Mouse (Mus musculus) forebrain, embryonic 10.5 days (tissue): ENCODE results near the gene Nbr1. TPM values are rescaled to one million over a fixed set of nuclear protein-coding genes. Genes with fewer than 3 reads are reported as not detected.
A peak's percentile ranks its signal among the peaks of the same experiment; 100 is the strongest.
"Not testable (repeated sequence)": the region's sequence is repeated elsewhere in the genome, so short reads cannot be mapped to it uniquely, and the experiment has no call there.

Source experiments
- DNase-seq: peaks from one replicate; pipeline ENCODE4 v3.0.0-alpha.2; 2017; ENCODE audit warnings: low spot score; ENCODE audit errors: extremely low spot score
- H3K27ac ChIP-seq: fragments of 300-500 bp; sonication (generic); 2 replicates; pipeline ENCODE4 v1.5.1; 2016; ENCODE audit warnings: mild to moderate bottlenecking
- H3K27me3 ChIP-seq: fragments of 300-500 bp; sonication (generic); 2 replicates; pipeline ENCODE4 v1.6.1; 2016; ENCODE audit warnings: mild to moderate bottlenecking; ENCODE audit not compliant: poor library complexity, severe bottlenecking
- H3K36me3 ChIP-seq: fragments of 300-500 bp; sonication (generic); replicated peaks from 2 replicates; pipeline ENCODE4 v1.6.1; 2016; ENCODE audit warnings: mild to moderate bottlenecking, moderate library complexity
- H3K4me1 ChIP-seq: fragments of 300-500 bp; sonication (generic); 2 replicates; pipeline ENCODE4 v1.6.1; 2016
- H3K4me3 ChIP-seq: fragments of 300-500 bp; sonication (generic); 2 replicates; pipeline ENCODE4 v1.5.1; 2016; ENCODE audit warnings: mild to moderate bottlenecking, moderate library complexity
- H3K9me3 ChIP-seq: fragments of 300-500 bp; sonication (generic); 2 replicates; pipeline ENCODE4 v1.6.1; 2016; ENCODE audit warnings: mild to moderate bottlenecking, moderate library complexity
- WGBS: fragments of 180-500 bp; shearing (Covaris S2); methylation state at CpG from one replicate; pipeline ENCODE4 v1.1.7; 2016; 5-methylcytosine and 5-hydroxymethylcytosine counted together
- polyA plus RNA-seq: library from polyadenylated mRNA; unstranded; fragments of >200 nt; fragmentation: Nextera tagmentation; extraction: Ambion mirVana; gene quantifications from 2 replicates; pipeline ENCODE4 v1.2.1, GENCODE M21; 2016

Gene Nbr1
- polyA plus RNA-seq, 1 experiment from 2014 or later, result 69.9 TPM

DNA sequence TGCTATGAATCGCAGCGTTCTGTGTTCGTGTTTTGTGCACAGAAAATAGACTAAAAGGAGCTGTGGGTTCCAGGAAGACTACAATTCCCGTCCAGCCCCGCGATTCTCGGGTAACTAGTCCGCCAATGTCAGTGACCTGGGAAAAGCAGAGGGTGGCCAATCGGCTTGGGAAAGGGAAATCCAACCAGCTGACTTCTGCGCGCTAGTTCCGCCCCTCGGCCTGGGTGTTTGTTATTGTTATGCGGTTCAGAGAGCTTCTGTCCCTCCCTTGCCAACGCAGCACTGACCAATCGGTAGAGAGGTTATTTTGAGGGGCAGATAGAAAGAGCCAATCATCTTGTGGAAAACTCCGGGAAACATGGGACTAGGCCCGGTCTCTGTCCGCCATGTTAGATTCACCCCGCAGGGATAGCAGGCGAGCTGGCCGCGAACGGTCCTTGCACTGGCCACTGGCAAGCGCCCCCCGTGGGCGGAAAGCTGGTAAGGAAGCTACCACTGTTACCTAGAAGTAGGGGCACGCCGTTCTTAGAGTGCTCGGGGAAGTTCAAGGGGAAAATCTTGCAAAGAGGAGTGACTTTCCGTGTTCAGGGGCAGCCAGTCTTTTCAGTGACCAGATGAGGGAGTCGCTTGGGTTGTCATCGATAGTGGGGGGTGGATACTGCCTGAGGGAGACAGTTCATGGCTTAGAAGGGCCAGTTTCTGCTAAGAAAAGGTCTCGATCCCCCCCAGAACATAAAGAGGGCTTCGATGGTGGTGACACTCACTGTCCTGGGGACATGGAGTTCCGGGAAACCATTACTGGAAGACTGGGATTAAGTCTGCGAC, 739 bp downstream of the Nbr1 start:
- H3K9me3 ChIP-seq, result no peaks in the 10 kb centered on the region
- H3K27ac ChIP-seq, result peak overlapping the region; percentile 98
- H3K36me3 ChIP-seq, result peaks cover 48% of the 10 kb centered on the region
- H3K27me3 ChIP-seq, result no peaks in the 10 kb centered on the region
- peak; percentile 97 for DNase-seq
- peaks cover 31% of the 10 kb centered on the region for H3K4me1 ChIP-seq
- WGBS, result under 1% methylated on average over 37 of the region's 37 CpGs
- H3K4me3 ChIP-seq, result peak overlapping the region; percentile 85

DNA sequence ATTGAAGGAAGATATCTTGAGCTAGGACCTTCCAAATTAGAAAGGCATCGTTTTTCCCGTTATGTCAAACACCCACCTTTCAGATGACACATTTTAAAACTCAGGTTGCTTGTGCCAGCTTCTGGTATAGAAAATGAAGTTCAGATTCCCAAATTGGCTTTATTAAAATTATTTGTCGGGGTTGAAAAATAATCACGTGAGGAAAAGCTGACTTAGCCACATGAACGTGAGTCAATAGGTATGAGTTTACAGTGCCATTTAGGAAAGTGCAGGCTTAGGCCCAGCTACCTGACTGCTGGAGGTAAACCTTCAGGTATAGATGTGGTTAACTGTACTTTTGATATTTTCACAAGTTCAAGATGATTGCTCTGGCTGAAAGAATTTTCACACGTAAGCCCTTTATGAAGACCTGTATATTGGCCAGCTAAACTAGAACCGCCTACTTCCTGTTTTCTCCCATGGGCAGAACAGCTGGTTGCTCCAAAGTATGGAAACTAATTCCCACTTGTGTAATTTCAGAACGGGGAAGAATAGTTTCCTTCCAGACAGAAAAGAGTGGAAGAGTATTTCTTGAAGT, 1.5 kb downstream of the Nbr1 start:
- 30% methylated on average over 8 of the region's 8 CpGs for WGBS

GRCm38 (mm10) chr11:101556541-101556940, 4.6 kb downstream of the Nbr1 start:
- no peak overlapping the region for H3K27ac ChIP-seq
- H3K27me3 ChIP-seq, result no peaks in the 10 kb centered on the region
- H3K4me3 ChIP-seq, result no peak overlapping the region
- 95% methylated on average over 7 of the region's 7 CpGs for WGBS
- peaks cover 61% of the 10 kb centered on the region for H3K36me3 ChIP-seq
- peaks cover 16% of the 10 kb centered on the region for H3K4me1 ChIP-seq
- H3K9me3 ChIP-seq, result no peaks in the 10 kb centered on the region
- no peak for DNase-seq

More for the DNA sequence above, 1.5 kb downstream of the Nbr1 start:
- Histone ChIP-seq H3K27me3 (no peaks in the 10 kb centered on the region), H3K27ac (peak overlapping the region; percentile 98), H3K9me3 (no peaks in the 10 kb centered on the region), H3K4me3 (peak overlapping the region; percentile 85), H3K4me1 (peaks cover 31% of the 10 kb centered on the region), H3K36me3 (peaks cover 48% of the 10 kb centered on the region)
- DNase-seq, result no peak

DNA sequence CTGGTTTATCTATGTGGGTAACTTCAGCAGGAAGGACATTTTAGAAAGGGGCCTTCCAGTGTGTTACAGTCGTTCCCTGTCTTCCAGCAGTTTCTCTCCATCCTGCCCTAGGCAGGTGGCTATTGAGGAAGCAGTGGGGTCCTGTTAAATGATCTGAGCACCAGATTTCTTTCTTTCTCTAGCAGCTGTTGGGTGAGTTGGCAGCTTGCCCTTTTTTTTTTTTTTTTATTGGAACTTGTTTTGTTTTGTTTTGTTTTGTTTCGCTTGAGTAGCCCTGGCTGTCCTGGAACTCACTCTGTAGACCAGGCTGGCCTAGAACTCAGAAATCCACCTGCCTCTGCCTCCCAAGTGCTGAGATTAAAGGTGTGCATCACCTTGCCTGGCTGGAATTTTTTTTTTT, 5.0 kb downstream of the Nbr1 start:
- no peak for DNase-seq
- no peaks in the 10 kb centered on the region for H3K9me3 ChIP-seq
- peaks cover 16% of the 10 kb centered on the region for H3K4me1 ChIP-seq
- H3K27ac ChIP-seq, result no peak overlapping the region
- H3K4me3 ChIP-seq, result no peak overlapping the region
- peaks cover 63% of the 10 kb centered on the region for H3K36me3 ChIP-seq
- H3K27me3 ChIP-seq, result no peaks in the 10 kb centered on the region
- WGBS, result 88% methylated on average over 2 of the region's 2 CpGs

- peaks cover 93% of the 10 kb centered on the region for H3K36me3 ChIP-seq
- WGBS, result 47% methylated on average over 5 of the region's 5 CpGs
- H3K9me3 ChIP-seq, result no peaks in the 10 kb centered on the region
- H3K27me3 ChIP-seq, result no peaks in the 10 kb centered on the region
- H3K27ac ChIP-seq, result no peak overlapping the region
- H3K4me3 ChIP-seq, result no peak overlapping the region
- peak; percentile 49 for DNase-seq
- no peaks in the 10 kb centered on the region for H3K4me1 ChIP-seq
These were observed 10.4 kb downstream of the Nbr1 start for GRCm38 (mm10) chr11:101562391-101562790.

GRCm38 (mm10) chr11:101568421-101568820, 16.5 kb downstream of the Nbr1 start:
- Histone ChIP-seq H3K4me1 (no peaks in the 10 kb centered on the region), H3K9me3 (no peaks in the 10 kb centered on the region), H3K4me3 (no peak overlapping the region), H3K27me3 (no peaks in the 10 kb centered on the region), H3K36me3 (peaks cover 97% of the 10 kb centered on the region), H3K27ac (no peak overlapping the region)
- WGBS, result 85% methylated on average over 3 of the region's 3 CpGs
- no peak for DNase-seq

DNA sequence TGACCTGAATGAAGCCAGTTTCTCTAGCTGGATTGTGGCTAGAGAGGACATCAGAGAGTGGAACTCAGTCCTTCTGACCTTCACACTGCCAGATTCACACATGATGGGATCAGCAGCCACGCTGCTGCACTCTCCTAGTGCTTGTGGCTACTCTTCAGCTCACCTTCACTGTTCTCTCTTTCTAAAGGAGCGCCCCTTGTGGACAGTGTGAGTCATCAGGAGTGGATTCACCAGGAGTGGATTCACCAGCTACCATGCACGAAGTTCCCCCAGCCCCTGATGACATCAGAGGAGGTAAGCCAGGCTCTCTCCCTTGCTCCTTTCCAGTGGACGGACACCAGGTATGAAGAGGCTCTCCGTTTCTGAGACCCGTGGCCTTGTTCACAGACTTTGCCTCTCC, 24.2 kb downstream of the Nbr1 start:
- H3K9me3 ChIP-seq, result no peaks in the 10 kb centered on the region
- peaks cover 95% of the 10 kb centered on the region for H3K36me3 ChIP-seq
- DNase-seq, result no peak
- H3K27ac ChIP-seq, result no peak overlapping the region
- no peak overlapping the region for H3K4me3 ChIP-seq
- WGBS, result 75% methylated on average over 6 of the region's 6 CpGs
- H3K4me1 ChIP-seq, result no peaks in the 10 kb centered on the region
- no peaks in the 10 kb centered on the region for H3K27me3 ChIP-seq

DNA sequence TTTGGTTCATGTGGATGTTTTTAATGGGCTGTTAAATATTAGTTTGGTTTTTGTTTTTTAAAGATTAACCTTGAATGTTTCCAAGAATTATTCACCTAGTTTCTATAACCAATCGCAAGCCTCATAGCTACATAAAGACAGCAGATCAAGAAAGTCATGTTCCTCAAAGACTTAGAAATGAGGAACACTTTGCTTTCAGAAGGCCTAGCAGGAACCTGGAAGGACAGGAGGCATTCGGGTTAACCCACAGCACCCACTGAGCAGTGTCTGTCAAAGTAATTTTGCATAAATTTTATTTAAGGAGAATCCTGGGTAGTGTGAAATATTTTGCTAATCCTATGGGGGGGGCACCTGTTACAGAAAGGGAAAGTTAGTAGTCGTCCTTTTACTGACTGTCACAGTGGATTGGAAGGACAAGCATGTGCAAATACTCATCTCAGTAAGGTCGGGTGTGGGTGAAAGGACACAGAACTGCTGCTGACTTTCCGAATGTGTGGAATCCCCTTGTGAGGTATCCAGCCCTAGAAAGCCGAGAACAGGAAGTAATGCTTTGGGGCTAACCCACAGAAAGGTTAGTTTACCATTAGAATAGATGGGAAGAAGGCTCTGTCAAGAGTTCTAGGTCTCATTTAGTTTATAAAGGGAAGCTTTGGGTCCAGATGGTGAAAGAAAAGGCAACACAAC, 29.3 kb downstream of the Nbr1 start:
- no peak for DNase-seq
- H3K27ac ChIP-seq, result no peak overlapping the region
- H3K4me1 ChIP-seq, result peaks cover 10% of the 10 kb centered on the region
- no peaks in the 10 kb centered on the region for H3K27me3 ChIP-seq
- H3K36me3 ChIP-seq, result peaks cover 45% of the 10 kb centered on the region
- H3K4me3 ChIP-seq, result no peak overlapping the region
- 80% methylated on average over 6 of the region's 6 CpGs for WGBS
- H3K9me3 ChIP-seq, result no peaks in the 10 kb centered on the region

- H3K27ac ChIP-seq, result peak within 1 kb of the TSS; percentile 66
- peak; percentile 64 for DNase-seq
- H3K36me3 ChIP-seq, result peaks cover 33% of the 10 kb centered on the region
- H3K9me3 ChIP-seq, result no peaks in the 10 kb centered on the region
- no peaks in the 10 kb centered on the region for H3K27me3 ChIP-seq
- 23% methylated on average over 31 of the region's 31 CpGs for WGBS
- peak within 1 kb of the TSS; percentile 50 for H3K4me3 ChIP-seq
- H3K4me1 ChIP-seq, result peaks cover 10% of the 10 kb centered on the region
These were observed 30.4 kb downstream of the Nbr1 start, which contains the start of gene Tmem106a for GRCm38 (mm10) chr11:101582054-101583035. Tmem106a (plus strand) TSS chr11:101582242.

- no peak overlapping the region for H3K4me3 ChIP-seq
- 88% methylated on average over 2 of the region's 2 CpGs for WGBS
- H3K9me3 ChIP-seq, result no peaks in the 10 kb centered on the region
- peaks cover 25% of the 10 kb centered on the region for H3K36me3 ChIP-seq
- H3K27ac ChIP-seq, result no peak overlapping the region
- no peak for DNase-seq
- H3K4me1 ChIP-seq, result peaks cover 10% of the 10 kb centered on the region
- H3K27me3 ChIP-seq, result no peaks in the 10 kb centered on the region
These were observed 31.3 kb downstream of the Nbr1 start for GRCm38 (mm10) chr11:101583205-101583604.

DNA sequence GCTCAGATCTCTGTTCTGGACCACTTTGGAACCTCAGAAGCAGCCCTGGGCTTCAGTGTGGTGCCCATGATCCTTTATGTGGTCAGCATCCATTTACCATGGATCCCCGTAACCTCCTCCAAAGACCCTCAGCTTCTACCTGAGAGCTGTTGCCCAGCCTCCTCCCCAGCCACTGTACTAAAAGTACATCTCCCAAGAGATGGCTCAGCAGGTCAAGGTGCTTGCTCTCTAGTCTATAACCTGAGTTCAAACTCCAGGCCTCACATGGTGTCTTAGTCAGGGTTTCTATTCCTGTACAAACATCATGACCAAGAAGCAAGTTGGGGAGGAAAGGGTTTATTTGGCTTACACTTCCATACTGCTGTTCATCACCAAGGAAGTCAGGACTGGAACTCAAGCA, 33.1 kb downstream of the Nbr1 start:
- not testable (repeated sequence) for DNase-seq, H3K9me3 ChIP-seq, H3K36me3 ChIP-seq, H3K4me3 ChIP-seq, H3K27me3 ChIP-seq, H3K27ac ChIP-seq
- H3K4me1 ChIP-seq, result peaks cover 10% of the 10 kb centered on the region
- 94% methylated on average over 1 of the region's 1 CpGs for WGBS

DNA sequence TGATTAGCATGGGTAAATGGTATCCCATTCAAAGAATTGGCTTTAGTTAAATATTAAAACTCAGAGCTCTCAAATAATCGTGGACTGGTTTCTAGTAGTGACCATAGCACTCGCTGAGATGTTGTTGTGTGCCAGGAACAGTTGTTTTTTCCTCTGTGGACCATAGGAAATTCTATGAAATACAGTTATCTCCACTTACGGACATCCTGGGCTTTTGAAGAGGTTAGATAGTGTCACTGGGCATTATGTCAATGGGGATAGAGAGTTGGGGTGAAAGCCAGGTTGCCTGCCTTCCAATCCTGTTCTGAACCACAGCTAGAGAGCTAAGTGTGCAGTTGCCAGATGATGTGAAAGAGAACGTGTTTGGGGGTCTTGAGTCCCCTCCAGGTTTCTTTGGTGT, 33.9 kb downstream of the Nbr1 start:
- Histone ChIP-seq H3K9me3 (no peaks in the 10 kb centered on the region), H3K36me3 (peaks cover under 1% of the 10 kb centered on the region), H3K27me3 (no peaks in the 10 kb centered on the region), H3K27ac (no peak overlapping the region), H3K4me1 (peaks cover 10% of the 10 kb centered on the region), H3K4me3 (no peak overlapping the region)
- WGBS, result 85% methylated on average over 4 of the region's 4 CpGs
- DNase-seq, result no peak
